Mouse (Mus musculus) ES-Bruce4 (cell line): ENCODE data around the gene Ang.

Experiments used
- CTCF ChIP-seq: IDR thresholded peaks from one replicate; pipeline ENCODE4 v1.8.1; 2011; ENCODE audit warnings: low read depth, low read length
- EP300 ChIP-seq: IDR thresholded peaks from 2 replicates; pipeline ENCODE4 v1.6.1; 2011; ENCODE audit warnings: low read depth, low read length; ENCODE audit not compliant: insufficient read depth
- POLR2A ChIP-seq: IDR thresholded peaks from one replicate; pipeline ENCODE4 v1.8.1; 2011; ENCODE audit warnings: low read length; ENCODE audit not compliant: insufficient read depth

DNA sequence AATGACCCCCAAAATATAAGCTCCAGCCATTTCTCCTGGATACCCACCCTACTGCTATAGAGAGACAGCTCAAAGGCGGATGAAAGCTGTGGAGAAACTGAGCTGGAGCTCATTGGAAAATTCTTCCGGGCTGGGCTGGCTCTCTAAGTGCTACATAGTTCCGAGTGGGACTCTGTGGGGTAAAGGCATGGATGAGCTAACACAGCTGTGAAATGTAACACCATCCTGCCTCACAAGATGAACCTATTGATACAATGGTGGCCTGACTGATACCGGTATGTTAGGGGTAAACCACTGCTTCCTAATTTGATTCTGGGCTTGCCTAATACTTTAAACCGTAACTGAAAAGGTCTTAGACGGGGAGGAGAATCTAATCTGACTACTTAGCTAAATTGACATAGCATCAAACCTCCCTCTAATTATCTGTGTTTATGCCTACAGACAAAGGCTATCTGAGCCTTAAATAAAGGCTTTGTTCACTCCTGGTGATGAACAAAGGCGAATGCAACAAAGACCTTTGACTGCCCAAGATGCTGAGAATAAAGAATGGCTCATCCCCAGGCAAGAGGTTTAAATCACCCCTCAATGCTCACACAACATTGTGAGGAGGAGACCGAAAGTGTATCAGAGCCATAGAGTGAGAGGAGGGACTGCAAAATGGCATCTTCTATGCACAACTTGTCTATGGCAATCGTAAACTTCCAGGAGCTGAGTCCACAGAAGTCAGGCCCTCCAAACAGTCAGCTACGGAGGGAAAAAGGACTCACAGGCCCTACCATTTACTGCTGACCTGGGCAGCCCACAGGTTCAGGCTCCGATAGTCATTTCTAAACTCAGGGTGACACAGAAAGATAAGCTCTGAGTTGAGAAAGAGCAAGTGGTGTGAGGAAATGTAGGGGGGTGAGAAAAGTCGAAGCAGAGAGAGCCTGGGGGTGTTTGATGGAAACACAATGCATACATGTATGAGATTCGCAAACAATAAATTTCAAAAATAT lies 36.4 kb upstream of the Ang start:
- no peak for TF ChIP-seq CTCF
- no peak for TF ChIP-seq EP300
- TF ChIP-seq POLR2A, result no peak
